Mouse (Mus musculus): ENCODE data around the gene Thada. TPM values are rescaled to one million over a fixed set of nuclear protein-coding genes. Genes with fewer than 3 reads are reported as not detected.

Thada gene
- polyA plus RNA-seq, 1 experiment from 2014 or later, result 2.3 TPM

GRCm38 (mm10) chr17:84144130-84144529 lies 321.9 kb downstream of the Thada start:
- Histone ChIP-seq H3K9me3 (ENCODE audit: low read length) (no peaks in the 10 kb centered on the region), H3K9ac (replicated peaks; ENCODE audit: low read depth) (no peak overlapping the region), H3K4me3 (ENCODE audit: low read depth, low read length) (no peak overlapping the region), H3K27ac (ENCODE audit: low read length) (no peak overlapping the region), H3K4me2 (replicated peaks; ENCODE audit: low read depth, low read length) (no peak overlapping the region), H3K4me1 (ENCODE audit: insufficient read depth, low read depth, low read length) (peaks cover 46% of the 10 kb centered on the region), H3K27me3 (replicated peaks; ENCODE audit: insufficient read depth, low read length) (no peaks in the 10 kb centered on the region), H3K36me3 (ENCODE audit: insufficient read depth, low read length) (no peaks in the 10 kb centered on the region)
- ATAC-seq (no peak), DNase-seq (ENCODE audit: low spot score) (no peak)
- WGBS, result 69% methylated on average over 3 of the region's 3 CpGs
- TF ChIP-seq EP300 (IDR thresholded peaks at IDR 0.05) (no peak), CTCF (IDR thresholded peaks at IDR 0.05) (no peak)

- no peaks in the 10 kb centered on the region for H3K9me3 ChIP-seq (ENCODE audit: low read length)
- no peak overlapping the region for H3K9ac ChIP-seq (replicated peaks; ENCODE audit: low read depth)
- TF ChIP-seq CTCF (IDR thresholded peaks at IDR 0.05), result no peak
- TF ChIP-seq EP300 (IDR thresholded peaks at IDR 0.05), result no peak
- H3K27ac ChIP-seq (ENCODE audit: low read length), result no peak overlapping the region
- ATAC-seq, result no peak
- no peaks in the 10 kb centered on the region for H3K36me3 ChIP-seq (ENCODE audit: insufficient read depth, low read length)
- H3K27me3 ChIP-seq (replicated peaks; ENCODE audit: insufficient read depth, low read length), result no peaks in the 10 kb centered on the region
- WGBS, result 34% methylated on average over 12 of the region's 12 CpGs
- H3K4me3 ChIP-seq (ENCODE audit: low read depth, low read length), result no peak overlapping the region
- H3K4me2 ChIP-seq (replicated peaks; ENCODE audit: low read depth, low read length), result no peak overlapping the region
- DNase-seq (ENCODE audit: low spot score), result no peak
- H3K4me1 ChIP-seq (ENCODE audit: insufficient read depth, low read depth, low read length), result peaks cover 38% of the 10 kb centered on the region; the same call in 1 of the 2 replicates
Observed at GRCm38 (mm10) chr17:84143219-84143844, 322.7 kb downstream of the Thada start.

DNA sequence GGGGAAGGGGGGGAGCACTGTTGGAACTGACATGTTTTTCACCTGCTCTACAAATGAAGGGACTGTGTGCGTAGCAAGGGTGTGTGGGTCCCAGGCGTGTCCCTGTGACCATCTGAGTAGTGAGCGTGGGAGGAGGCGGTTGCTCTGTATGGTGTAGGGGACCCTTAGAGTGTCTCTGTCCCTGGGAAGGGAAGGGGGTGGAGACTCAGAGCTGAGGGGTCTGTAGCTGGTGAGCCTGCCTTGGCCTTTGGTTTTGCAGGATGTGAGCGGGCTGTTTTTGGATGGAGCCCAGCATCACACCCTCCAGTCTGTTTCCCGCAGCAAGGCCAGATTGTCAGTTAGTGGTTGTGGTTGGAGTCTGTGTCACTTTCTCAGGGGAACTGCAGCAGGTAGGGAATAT lies 324.3 kb downstream of the Thada start:
- ATAC-seq (peak; percentile 66), DNase-seq (ENCODE audit: low spot score) (peak; percentile 69)
- peaks cover 32% of the 10 kb centered on the region; the same call in 1 of the 2 replicates for H3K4me1 ChIP-seq (ENCODE audit: insufficient read depth, low read depth, low read length)
- H3K4me2 ChIP-seq (replicated peaks; ENCODE audit: low read depth, low read length), result no peak overlapping the region
- no peaks in the 10 kb centered on the region for H3K36me3 ChIP-seq (ENCODE audit: insufficient read depth, low read length)
- 60% methylated on average over 6 of the region's 6 CpGs for WGBS
- no peak for TF ChIP-seq EP300 (IDR thresholded peaks at IDR 0.05)
- no peak for TF ChIP-seq CTCF (IDR thresholded peaks at IDR 0.05)
- H3K9ac ChIP-seq (replicated peaks; ENCODE audit: low read depth), result no peak overlapping the region
- no peaks in the 10 kb centered on the region for H3K27me3 ChIP-seq (replicated peaks; ENCODE audit: insufficient read depth, low read length)
- H3K27ac ChIP-seq (ENCODE audit: low read length), result peak overlapping the region; percentile 86
- no peaks in the 10 kb centered on the region for H3K9me3 ChIP-seq (ENCODE audit: low read length)
- H3K4me3 ChIP-seq (ENCODE audit: low read depth, low read length), result no peak overlapping the region

GRCm38 (mm10) chr17:84140822-84141507 lies 325.0 kb downstream of the Thada start:
- Histone ChIP-seq H3K9me3 (ENCODE audit: low read length) (no peaks in the 10 kb centered on the region), H3K9ac (replicated peaks; ENCODE audit: low read depth) (no peak overlapping the region), H3K27me3 (replicated peaks; ENCODE audit: insufficient read depth, low read length) (no peaks in the 10 kb centered on the region), H3K27ac (ENCODE audit: low read length) (peak overlapping the region; percentile 86), H3K36me3 (ENCODE audit: insufficient read depth, low read length) (no peaks in the 10 kb centered on the region), H3K4me3 (ENCODE audit: low read depth, low read length) (no peak overlapping the region), H3K4me1 (ENCODE audit: insufficient read depth, low read depth, low read length) (peaks cover 24% of the 10 kb centered on the region; the same call in 1 of the 2 replicates), H3K4me2 (replicated peaks; ENCODE audit: low read depth, low read length) (no peak overlapping the region)
- WGBS, result 48% methylated on average over 10 of the region's 10 CpGs
- ATAC-seq, result peak; percentile 81
- peak; percentile 68; the same call in 1 of the 2 replicates for TF ChIP-seq EP300 (IDR thresholded peaks at IDR 0.05)
- TF ChIP-seq CTCF (IDR thresholded peaks at IDR 0.05), result no peak
- DNase-seq (ENCODE audit: low spot score), result peak; percentile 82

Other genes with a start within 250 kb of the Thada start
- 5.1 and 5.5 TPM in 2 replicates for gene Plekhh2, start 45.7 kb upstream of the Thada start, polyA plus RNA-seq (2015; fragmentation: Nextera tagmentation; extraction: Ambion mirVana)
- gene Dync2li1, start 160.3 kb upstream of the Thada start, polyA plus RNA-seq (2015; fragmentation: Nextera tagmentation; extraction: Ambion mirVana), result 29.0 and 33.8 TPM in 2 replicates
- gene Abcg8, start 210.1 kb upstream of the Thada start, polyA plus RNA-seq (2015; fragmentation: Nextera tagmentation; extraction: Ambion mirVana), result not detected in 2 replicates
- 0.40 and 0.61 TPM in 2 replicates for gene Abcg5, start 216.8 kb upstream of the Thada start, polyA plus RNA-seq (2015; fragmentation: Nextera tagmentation; extraction: Ambion mirVana)